Mouse (Mus musculus) C2C12 (cell line): Measurements from ENCODE around the gene Mest. TPM values are rescaled to one million over a fixed set of nuclear protein-coding genes. Genes with fewer than 3 reads are reported as not detected.

Experiments used
- H3K27me3 ChIP-seq: one replicate; pipeline ENCODE4 v1.6.1; 2011; ENCODE audit not compliant: control insufficient read depth, insufficient read depth, insufficient read length
- H3K36me3 ChIP-seq: one replicate; pipeline ENCODE4 v1.6.1; 2011; ENCODE audit not compliant: control insufficient read depth, insufficient read depth
- H3K4me3 ChIP-seq: one replicate; pipeline ENCODE4 v1.5.1; 2011; ENCODE audit warnings: mild to moderate bottlenecking, control low read depth; ENCODE audit not compliant: poor library complexity, insufficient read depth, severe bottlenecking
- H3K79me2 ChIP-seq: one replicate; pipeline ENCODE4 v1.6.1; 2011; ENCODE audit not compliant: control insufficient read depth, insufficient read depth
- H3K79me3 ChIP-seq: one replicate; pipeline ENCODE4 v1.6.1; 2011; ENCODE audit warnings: low read depth, control low read depth
- H3ac ChIP-seq: one replicate; pipeline ENCODE3; 2011; ENCODE audit warnings: low read depth; ENCODE audit not compliant: control insufficient read depth, insufficient read length
- CEBPB ChIP-seq: IDR thresholded peaks from one replicate; pipeline ENCODE4 v1.6.1; 2011; ENCODE audit warnings: low read depth, mild to moderate bottlenecking, control low read depth, moderate library complexity
- CTCF ChIP-seq: IDR thresholded peaks from one replicate; pipeline ENCODE4 v1.5.1; 2011; ENCODE audit not compliant: control insufficient read depth, insufficient read depth, insufficient read length
- FOSL1 ChIP-seq: IDR thresholded peaks from one replicate; pipeline ENCODE4 v1.8.0; 2011; ENCODE audit warnings: mild to moderate bottlenecking, low read length; ENCODE audit not compliant: poor library complexity, insufficient read depth, severe bottlenecking
- MAX ChIP-seq: IDR thresholded peaks from one replicate; pipeline ENCODE4 v1.6.1; 2011; ENCODE audit warnings: mild to moderate bottlenecking, control low read depth
- MYOD1 ChIP-seq: IDR thresholded peaks from one replicate; pipeline ENCODE4 v1.6.1; 2011; ENCODE audit warnings: low read depth; ENCODE audit not compliant: control insufficient read depth, insufficient read length
- MYOG ChIP-seq: IDR thresholded peaks from one replicate; pipeline ENCODE4 v1.6.1; 2011; ENCODE audit not compliant: control insufficient read depth, insufficient read length; ENCODE audit errors: extremely low read depth
- USF1 ChIP-seq: IDR thresholded peaks from one replicate; pipeline ENCODE4 v1.6.1; 2011; ENCODE audit warnings: low read depth, mild to moderate bottlenecking, control low read depth, moderate library complexity
- polyA plus RNA-seq: library from polyadenylated mRNA; unstranded; fragments of >200 nt; fragmentation: generic; extraction: Trizol; gene quantifications from one replicate; pipeline ENCODE4 v1.2.1, GENCODE M21; 2012; ENCODE audit warnings: missing spikeins

Mest gene
- polyA plus RNA-seq, 1 experiment: 6.9 TPM

DNA sequence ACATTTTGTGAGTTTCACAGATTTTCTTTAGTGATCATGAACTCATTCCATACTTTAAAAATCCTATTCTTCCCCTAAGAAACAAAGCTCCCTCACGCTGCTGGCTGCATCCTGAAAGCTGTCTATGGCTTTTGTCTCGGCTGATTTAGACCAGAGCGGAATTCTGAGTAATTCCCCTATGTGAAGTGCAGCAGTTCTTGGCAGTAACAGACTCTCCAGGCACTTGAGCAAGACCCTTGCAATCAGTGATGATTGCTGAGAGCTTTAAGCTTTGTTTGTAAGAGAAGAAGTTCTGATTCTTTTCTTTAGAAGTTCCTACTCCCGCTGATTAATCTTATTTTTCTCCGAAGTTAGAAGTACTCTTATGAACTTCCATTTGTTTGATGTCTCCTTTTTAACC is 25.9 kb upstream of the Mest start:
- H3K79me2 ChIP-seq: no peaks in the 10 kb centered on the region
- no peak overlapping the region for H3ac ChIP-seq
- no peaks in the 10 kb centered on the region for H3K79me3 ChIP-seq
- no peaks in the 10 kb centered on the region for H3K27me3 ChIP-seq
- H3K36me3 ChIP-seq: no peaks in the 10 kb centered on the region
- TF ChIP-seq USF1 (no peak), MYOG (no peak), FOSL1 (no peak), MYOD1 (no peak)
- H3K4me3 ChIP-seq: no peak overlapping the region

DNA sequence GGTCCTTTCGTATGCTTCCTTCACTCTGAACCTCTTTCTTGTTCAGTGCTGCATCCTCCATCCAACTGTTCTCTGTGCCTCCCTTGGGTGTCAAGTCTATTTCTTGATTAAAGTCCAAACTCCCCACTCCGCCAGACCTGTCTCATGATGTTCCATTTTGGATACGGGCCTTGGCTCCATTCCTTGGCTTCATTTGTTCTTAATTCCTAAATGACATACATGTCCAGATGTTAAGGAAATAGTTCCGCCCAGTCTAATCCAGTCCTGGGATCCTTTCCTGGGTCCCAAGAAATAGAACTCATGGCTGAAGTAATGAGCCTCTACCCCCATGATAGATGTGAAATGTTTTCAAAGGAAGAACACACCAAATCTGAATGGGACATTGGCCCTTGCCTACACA is 25.3 kb upstream of the Mest start:
- Histone ChIP-seq H3K79me2 (no peaks in the 10 kb centered on the region), H3ac (no peak overlapping the region), H3K4me3 (no peak overlapping the region), H3K79me3 (no peaks in the 10 kb centered on the region), H3K36me3 (no peaks in the 10 kb centered on the region), H3K27me3 (no peaks in the 10 kb centered on the region)
- no peak for TF ChIP-seq MYOD1

DNA sequence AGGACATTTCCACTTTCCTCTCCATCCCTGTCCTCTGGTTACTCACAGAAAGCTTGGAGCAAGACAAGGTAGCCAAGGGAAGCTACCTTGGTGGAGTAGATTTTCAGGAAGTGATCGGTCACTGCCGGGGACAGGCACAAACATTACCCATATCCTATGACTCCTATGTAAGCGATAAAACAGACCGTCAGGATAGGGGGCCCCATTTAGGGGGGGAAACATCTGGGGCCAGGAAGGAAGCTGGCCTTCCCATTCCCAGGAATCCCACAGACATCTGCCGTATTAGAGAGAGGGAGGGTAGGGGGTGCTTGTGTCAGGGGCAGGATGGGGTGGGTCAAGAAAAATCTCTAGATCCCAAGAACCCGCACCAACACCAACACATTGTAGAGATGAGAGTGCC is 23.2 kb upstream of the Mest start:
- Histone ChIP-seq H3K79me3 (no peaks in the 10 kb centered on the region), H3K36me3 (no peaks in the 10 kb centered on the region), H3K4me3 (no peak overlapping the region), H3K79me2 (no peaks in the 10 kb centered on the region), H3ac (no peak overlapping the region), H3K27me3 (no peaks in the 10 kb centered on the region)
- TF ChIP-seq MYOD1 (no peak), CTCF (no peak), CEBPB (no peak), FOSL1 (no peak), USF1 (no peak), MAX (no peak), MYOG (no peak)

DNA sequence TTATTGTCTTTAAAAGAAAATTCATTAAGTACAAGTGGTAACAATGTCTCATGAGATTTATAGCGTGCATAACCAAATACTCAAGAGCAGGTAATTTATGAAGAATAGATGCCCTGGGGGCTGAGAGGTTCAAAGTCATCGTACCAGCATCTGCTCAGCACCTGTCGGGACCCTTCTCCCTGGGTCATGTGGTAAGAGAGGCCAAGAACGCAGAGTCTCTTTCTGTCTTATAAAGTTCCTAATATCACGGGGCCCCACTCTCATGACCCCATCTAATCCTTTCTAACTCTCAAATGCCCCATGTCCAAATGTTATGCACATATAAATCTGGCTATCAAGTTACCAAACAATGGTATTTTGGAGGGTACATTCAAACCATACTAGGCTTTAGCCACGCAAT is 20.5 kb upstream of the Mest start:
- H3K4me3 ChIP-seq: no peak overlapping the region

DNA sequence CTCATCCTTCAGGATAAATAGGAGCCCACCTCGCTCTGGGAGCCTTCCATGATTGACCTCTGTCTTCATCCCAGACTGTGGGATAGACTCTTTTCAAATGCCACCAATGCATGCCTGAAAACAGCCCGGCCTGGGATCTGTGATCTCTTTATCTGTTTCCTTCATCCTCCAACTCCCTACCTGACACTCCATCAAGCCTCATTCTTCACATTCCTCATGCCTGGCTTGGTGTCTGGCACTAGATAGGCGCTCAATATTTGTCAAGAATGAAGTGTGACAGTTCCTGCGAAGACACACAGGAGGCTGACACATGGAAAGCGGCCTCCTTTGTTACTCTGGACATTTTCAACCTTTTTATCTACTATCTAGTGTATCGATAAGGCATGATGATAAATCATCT is 19.9 kb upstream of the Mest start:
- no peak overlapping the region for H3ac ChIP-seq
- no peaks in the 10 kb centered on the region for H3K27me3 ChIP-seq
- no peaks in the 10 kb centered on the region for H3K79me2 ChIP-seq
- no peaks in the 10 kb centered on the region for H3K79me3 ChIP-seq
- no peak for TF ChIP-seq MYOD1
- no peak for TF ChIP-seq USF1
- TF ChIP-seq CEBPB: no peak
- no peak for TF ChIP-seq MAX
- no peak for TF ChIP-seq FOSL1
- TF ChIP-seq MYOG: no peak
- no peak for TF ChIP-seq CTCF
- H3K36me3 ChIP-seq: no peaks in the 10 kb centered on the region
- H3K4me3 ChIP-seq: no peak overlapping the region

More for the DNA sequence above, 20.5 kb upstream of the Mest start:
- no peaks in the 10 kb centered on the region for H3K79me3 ChIP-seq
- no peak overlapping the region for H3ac ChIP-seq
- H3K27me3 ChIP-seq: no peaks in the 10 kb centered on the region
- TF ChIP-seq CEBPB (no peak), MAX (no peak), MYOG (no peak), FOSL1 (no peak), MYOD1 (no peak), CTCF (no peak), USF1 (no peak)
- H3K79me2 ChIP-seq: no peaks in the 10 kb centered on the region
- no peaks in the 10 kb centered on the region for H3K36me3 ChIP-seq

DNA sequence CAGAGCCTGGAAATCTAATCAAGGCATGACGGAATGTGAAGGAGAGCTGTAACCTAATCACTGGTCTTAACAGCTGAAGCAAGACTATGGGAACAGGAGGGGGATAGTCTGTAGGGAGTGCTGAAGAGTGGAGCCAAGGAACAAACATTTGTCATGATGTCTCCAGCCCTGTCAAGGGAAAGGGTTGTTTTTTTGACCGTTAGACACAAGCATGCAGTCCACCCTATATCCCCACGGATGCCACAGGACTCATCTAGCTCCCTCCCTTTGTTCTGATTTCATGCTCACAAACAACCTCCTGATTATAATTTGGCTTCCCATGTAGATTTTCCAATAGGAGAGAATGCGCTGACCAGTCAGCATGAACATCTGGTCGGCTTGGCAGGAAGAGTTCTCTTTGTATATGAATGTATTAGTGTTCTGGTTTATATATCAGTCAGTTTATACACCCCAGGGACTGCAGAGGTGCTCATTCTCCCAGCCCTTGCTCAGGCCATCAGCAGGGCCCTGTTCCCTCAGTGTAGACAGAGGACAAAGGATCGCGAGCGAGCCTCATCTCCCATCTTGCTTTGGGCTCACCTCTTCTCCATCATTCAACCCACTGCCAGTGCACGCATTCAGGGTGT is 19.3 kb upstream of the Mest start:
- no peaks in the 10 kb centered on the region for H3K79me2 ChIP-seq
- H3K27me3 ChIP-seq: no peaks in the 10 kb centered on the region
- no peak overlapping the region for H3ac ChIP-seq
- TF ChIP-seq MYOD1 (no peak), FOSL1 (no peak), CTCF (no peak), CEBPB (no peak), MYOG (no peak), USF1 (no peak)
- H3K79me3 ChIP-seq: no peaks in the 10 kb centered on the region
- H3K4me3 ChIP-seq: no peak overlapping the region
- H3K36me3 ChIP-seq: no peaks in the 10 kb centered on the region
